Mouse (Mus musculus): ENCODE measurements around the gene Cbr4. TPM values are rescaled to one million over a fixed set of nuclear protein-coding genes. Genes with fewer than 3 reads are reported as not detected.
A peak's percentile ranks its signal among the peaks of the same experiment; 100 is the strongest.

Gene Cbr4
- polyA plus RNA-seq, 1 experiment from 2014 or later, result 33.3 TPM

- 73% methylated on average over 5 of the region's 5 CpGs for WGBS
- no peaks in the 10 kb centered on the region for H3K27me3 ChIP-seq (ENCODE audit: control insufficient read depth, insufficient read depth, low read depth, low read length)
- H3K9me3 ChIP-seq (ENCODE audit: control insufficient read depth, low read length), result no peaks in the 10 kb centered on the region
- ATAC-seq (ENCODE audit: low read depth), result no peak
- no peak overlapping the region for H3K4me2 ChIP-seq (ENCODE audit: low read depth, low read length)
- no peaks in the 10 kb centered on the region for H3K4me1 ChIP-seq (replicated peaks; ENCODE audit: control insufficient read depth, insufficient read depth, low read length)
- no peak overlapping the region for H3K9ac ChIP-seq (ENCODE audit: low read length)
- no peaks in the 10 kb centered on the region for H3K36me3 ChIP-seq (ENCODE audit: control insufficient read depth, insufficient read depth, low read length)
- no peak overlapping the region for H3K4me3 ChIP-seq (ENCODE audit: low read length)
- no peak overlapping the region for H3K27ac ChIP-seq (ENCODE audit: low read length)
Measured at GRCm38 (mm10) chr8:61462221-61462620, 25.3 kb upstream of the Cbr4 start.

DNA sequence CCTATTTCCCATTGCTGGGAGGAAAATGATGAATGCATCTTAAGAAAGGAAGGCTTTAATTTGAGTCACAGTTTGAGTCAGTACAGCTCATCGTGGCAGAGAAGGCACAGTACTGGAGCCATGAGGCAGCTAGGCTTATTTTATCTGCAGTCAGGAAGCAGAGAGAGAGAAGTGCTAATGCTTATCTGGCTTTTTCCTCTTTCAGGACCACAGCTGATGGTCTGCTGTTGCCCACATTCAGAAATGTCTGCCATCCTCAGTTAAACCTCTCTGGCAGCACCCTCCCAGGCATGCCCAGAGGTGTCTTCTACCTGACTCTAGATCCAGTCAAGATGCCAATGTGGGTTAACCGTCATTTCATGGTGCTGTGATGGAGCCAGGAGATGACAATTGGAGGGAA, 23.1 kb upstream of the Cbr4 start:
- ATAC-seq (ENCODE audit: low read depth), result no peak
- H3K4me1 ChIP-seq (replicated peaks; ENCODE audit: control insufficient read depth, insufficient read depth, low read length), result no peaks in the 10 kb centered on the region
- H3K9ac ChIP-seq (ENCODE audit: low read length), result no peak overlapping the region
- 76% methylated on average over 2 of the region's 2 CpGs for WGBS
- H3K36me3 ChIP-seq (ENCODE audit: control insufficient read depth, insufficient read depth, low read length), result no peaks in the 10 kb centered on the region
- no peaks in the 10 kb centered on the region for H3K27me3 ChIP-seq (ENCODE audit: control insufficient read depth, insufficient read depth, low read depth, low read length)
- no peak overlapping the region for H3K4me3 ChIP-seq (ENCODE audit: low read length)
- H3K9me3 ChIP-seq (ENCODE audit: control insufficient read depth, low read length), result no peaks in the 10 kb centered on the region
- H3K27ac ChIP-seq (ENCODE audit: low read length), result no peak overlapping the region
- no peak overlapping the region for H3K4me2 ChIP-seq (ENCODE audit: low read depth, low read length)

- no peak overlapping the region for H3K4me3 ChIP-seq (ENCODE audit: low read length)
- H3K9me3 ChIP-seq (ENCODE audit: control insufficient read depth, low read length), result no peaks in the 10 kb centered on the region
- ATAC-seq (ENCODE audit: low read depth), result no peak
- no peaks in the 10 kb centered on the region for H3K27me3 ChIP-seq (ENCODE audit: control insufficient read depth, insufficient read depth, low read depth, low read length)
- no peak overlapping the region for H3K9ac ChIP-seq (ENCODE audit: low read length)
- H3K36me3 ChIP-seq (ENCODE audit: control insufficient read depth, insufficient read depth, low read length), result no peaks in the 10 kb centered on the region
- no peak overlapping the region for H3K4me2 ChIP-seq (ENCODE audit: low read depth, low read length)
- 79% methylated on average over 15 of the region's 15 CpGs for WGBS
- no peak overlapping the region for H3K27ac ChIP-seq (ENCODE audit: low read length)
- no peaks in the 10 kb centered on the region for H3K4me1 ChIP-seq (replicated peaks; ENCODE audit: control insufficient read depth, insufficient read depth, low read length)
Measured at GRCm38 (mm10) chr8:61466696-61467552, 20.6 kb upstream of the Cbr4 start.

- Histone ChIP-seq H3K4me2 (ENCODE audit: low read depth, low read length) (no peak overlapping the region), H3K9me3 (ENCODE audit: control insufficient read depth, low read length) (no peaks in the 10 kb centered on the region), H3K27ac (ENCODE audit: low read length) (no peak overlapping the region), H3K27me3 (ENCODE audit: control insufficient read depth, insufficient read depth, low read depth, low read length) (no peaks in the 10 kb centered on the region), H3K4me3 (ENCODE audit: low read length) (no peak overlapping the region), H3K36me3 (ENCODE audit: control insufficient read depth, insufficient read depth, low read length) (no peaks in the 10 kb centered on the region), H3K9ac (ENCODE audit: low read length) (no peak overlapping the region), H3K4me1 (replicated peaks; ENCODE audit: control insufficient read depth, insufficient read depth, low read length) (no peaks in the 10 kb centered on the region)
- WGBS, result 93% methylated on average over 3 of the region's 3 CpGs
- ATAC-seq (ENCODE audit: low read depth), result no peak
Measured at GRCm38 (mm10) chr8:61467553-61467815, 20.1 kb upstream of the Cbr4 start.

DNA sequence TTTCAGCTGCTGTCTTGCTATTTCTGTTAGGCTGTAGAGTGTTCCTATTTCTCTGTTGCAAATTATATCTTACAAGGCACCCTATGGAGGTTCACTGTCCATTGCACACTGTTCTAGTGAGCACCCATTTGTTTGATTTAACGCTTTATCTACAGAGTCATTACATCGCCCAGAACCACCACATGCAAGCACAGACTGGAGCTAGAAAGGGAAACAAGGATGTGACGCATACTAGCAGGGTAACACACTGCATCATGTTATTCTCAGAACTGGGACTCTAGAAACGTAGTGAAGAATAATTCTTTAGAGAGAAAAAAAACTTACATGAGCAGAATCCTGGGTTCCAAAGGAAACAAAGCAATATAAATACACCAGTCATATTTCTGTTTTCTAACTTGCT, 17.3 kb upstream of the Cbr4 start:
- no peaks in the 10 kb centered on the region for H3K36me3 ChIP-seq (ENCODE audit: control insufficient read depth, insufficient read depth, low read length)
- H3K27me3 ChIP-seq (ENCODE audit: control insufficient read depth, insufficient read depth, low read depth, low read length), result no peaks in the 10 kb centered on the region
- H3K9ac ChIP-seq (ENCODE audit: low read length), result no peak overlapping the region
- no peak for ATAC-seq (ENCODE audit: low read depth)
- H3K27ac ChIP-seq (ENCODE audit: low read length), result no peak overlapping the region
- H3K4me1 ChIP-seq (replicated peaks; ENCODE audit: control insufficient read depth, insufficient read depth, low read length), result no peaks in the 10 kb centered on the region
- no peak overlapping the region for H3K4me2 ChIP-seq (ENCODE audit: low read depth, low read length)
- no peak overlapping the region for H3K4me3 ChIP-seq (ENCODE audit: low read length)
- 80% methylated on average over 4 of the region's 4 CpGs for WGBS
- H3K9me3 ChIP-seq (ENCODE audit: control insufficient read depth, low read length), result no peaks in the 10 kb centered on the region

DNA sequence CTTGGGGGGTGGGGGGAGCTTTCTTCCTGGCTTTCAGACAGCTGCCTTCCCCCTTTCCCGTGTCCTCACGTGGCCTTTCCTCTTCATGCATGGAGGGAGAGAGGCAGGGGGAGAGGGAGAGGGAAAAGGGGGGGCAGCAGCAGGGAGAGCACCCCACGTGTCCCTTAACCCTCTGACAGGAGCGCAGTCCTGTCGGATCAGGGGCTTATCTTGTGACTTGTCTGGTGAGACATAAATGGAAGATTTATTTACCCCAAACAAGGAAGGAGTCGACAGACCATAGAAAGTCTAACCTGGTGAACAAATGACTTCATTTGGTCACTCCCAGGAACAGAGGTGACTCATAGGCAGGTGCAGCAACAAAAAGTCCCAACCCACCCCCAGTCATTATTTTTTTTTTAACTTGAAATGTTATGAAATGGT, 12.3 kb upstream of the Cbr4 start:
- H3K27ac ChIP-seq (ENCODE audit: low read length), result no peak overlapping the region
- no peak for ATAC-seq (ENCODE audit: low read depth)
- 0 out of 2 replicates have a peak, but pooled peaks cover 2% of the 10 kb centered on the region for H3K4me1 ChIP-seq (replicated peaks; ENCODE audit: control insufficient read depth, insufficient read depth, low read length)
- H3K27me3 ChIP-seq (ENCODE audit: control insufficient read depth, insufficient read depth, low read depth, low read length), result no peaks in the 10 kb centered on the region
- no peak overlapping the region for H3K9ac ChIP-seq (ENCODE audit: low read length)
- 38% methylated on average over 5 of the region's 6 CpGs for WGBS
- no peaks in the 10 kb centered on the region for H3K9me3 ChIP-seq (ENCODE audit: control insufficient read depth, low read length)
- H3K4me3 ChIP-seq (ENCODE audit: low read length), result no peak overlapping the region
- H3K4me2 ChIP-seq (ENCODE audit: low read depth, low read length), result no peak overlapping the region
- no peaks in the 10 kb centered on the region for H3K36me3 ChIP-seq (ENCODE audit: control insufficient read depth, insufficient read depth, low read length)

DNA sequence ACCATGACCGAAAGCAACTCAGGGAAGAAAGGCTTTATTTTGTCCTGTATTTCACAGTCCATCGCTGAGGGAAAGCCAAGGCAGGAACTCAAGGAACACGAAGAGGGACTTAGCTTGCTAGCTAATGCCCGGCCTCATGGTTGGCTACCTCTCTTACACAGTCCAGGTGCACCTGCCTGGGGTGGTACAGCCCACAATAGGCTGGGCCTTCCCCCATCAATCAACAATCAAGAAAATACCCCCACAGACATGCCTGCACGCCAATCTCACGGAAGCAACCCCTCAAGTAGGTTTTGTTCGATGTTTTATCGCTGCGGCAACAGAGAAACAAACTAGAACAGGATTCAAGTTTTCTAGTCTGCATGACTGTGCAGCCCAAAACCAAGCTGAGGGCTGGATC, 11.4 kb upstream of the Cbr4 start:
- Histone ChIP-seq H3K27ac (ENCODE audit: low read length) (no peak overlapping the region), H3K27me3 (ENCODE audit: control insufficient read depth, insufficient read depth, low read depth, low read length) (no peaks in the 10 kb centered on the region), H3K4me2 (ENCODE audit: low read depth, low read length) (no peak overlapping the region), H3K9me3 (ENCODE audit: control insufficient read depth, low read length) (no peaks in the 10 kb centered on the region), H3K4me1 (replicated peaks; ENCODE audit: control insufficient read depth, insufficient read depth, low read length) (0 out of 2 replicates have a peak, but pooled peaks cover 2% of the 10 kb centered on the region), H3K4me3 (ENCODE audit: low read length) (no peak overlapping the region), H3K36me3 (ENCODE audit: control insufficient read depth, insufficient read depth, low read length) (no peaks in the 10 kb centered on the region), H3K9ac (ENCODE audit: low read length) (no peak overlapping the region)
- ATAC-seq (ENCODE audit: low read depth), result no peak
- WGBS, result 71% methylated on average over 9 of the region's 9 CpGs

GRCm38 (mm10) chr8:61478150-61478549, 9.4 kb upstream of the Cbr4 start:
- H3K4me3 ChIP-seq (ENCODE audit: low read length), result no peak overlapping the region
- no peak overlapping the region for H3K9ac ChIP-seq (ENCODE audit: low read length)
- 83% methylated on average over 4 of the region's 4 CpGs for WGBS
- no peaks in the 10 kb centered on the region for H3K36me3 ChIP-seq (ENCODE audit: control insufficient read depth, insufficient read depth, low read length)
- no peaks in the 10 kb centered on the region for H3K9me3 ChIP-seq (ENCODE audit: control insufficient read depth, low read length)
- no peaks in the 10 kb centered on the region for H3K27me3 ChIP-seq (ENCODE audit: control insufficient read depth, insufficient read depth, low read depth, low read length)
- ATAC-seq (ENCODE audit: low read depth), result no peak
- H3K4me1 ChIP-seq (replicated peaks; ENCODE audit: control insufficient read depth, insufficient read depth, low read length), result 0 out of 2 replicates have a peak, but pooled peaks cover 2% of the 10 kb centered on the region
- H3K27ac ChIP-seq (ENCODE audit: low read length), result no peak overlapping the region
- H3K4me2 ChIP-seq (ENCODE audit: low read depth, low read length), result no peak overlapping the region

DNA sequence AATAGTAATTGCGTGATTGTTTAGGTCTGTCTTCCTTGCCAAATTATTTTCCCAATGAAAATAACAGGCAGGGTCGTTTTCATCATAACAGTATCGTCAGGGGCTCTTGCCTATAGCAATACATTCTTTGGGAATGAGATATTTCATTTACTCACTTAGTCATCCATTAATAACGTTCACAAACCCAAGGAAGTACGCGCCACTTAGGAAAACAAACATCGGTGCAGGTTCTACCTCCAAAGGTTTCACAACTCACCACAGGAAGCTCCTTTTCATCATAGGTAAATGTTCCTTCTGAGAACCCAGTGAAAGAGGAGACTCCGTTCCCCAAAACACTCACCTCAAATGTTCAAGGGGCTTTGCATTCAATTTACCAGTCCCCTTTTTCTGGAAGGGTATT, 8.7 kb upstream of the Cbr4 start:
- 0 out of 2 replicates have a peak, but pooled peaks cover 2% of the 10 kb centered on the region for H3K4me1 ChIP-seq (replicated peaks; ENCODE audit: control insufficient read depth, insufficient read depth, low read length)
- H3K9ac ChIP-seq (ENCODE audit: low read length), result no peak overlapping the region
- no peaks in the 10 kb centered on the region for H3K9me3 ChIP-seq (ENCODE audit: control insufficient read depth, low read length)
- H3K4me2 ChIP-seq (ENCODE audit: low read depth, low read length), result no peak overlapping the region
- WGBS, result 41% methylated on average over 8 of the region's 8 CpGs
- no peak overlapping the region for H3K4me3 ChIP-seq (ENCODE audit: low read length)
- peak; percentile 49; the same call in 1 of the 2 replicates for ATAC-seq (ENCODE audit: low read depth)
- no peaks in the 10 kb centered on the region for H3K27me3 ChIP-seq (ENCODE audit: control insufficient read depth, insufficient read depth, low read depth, low read length)
- no peak overlapping the region for H3K27ac ChIP-seq (ENCODE audit: low read length)
- no peaks in the 10 kb centered on the region for H3K36me3 ChIP-seq (ENCODE audit: control insufficient read depth, insufficient read depth, low read length)
